Mouse (Mus musculus) heart, embryonic 15.5 days (tissue): ENCODE results near the gene Arhgef3. TPM values are rescaled to one million over a fixed set of nuclear protein-coding genes. Genes with fewer than 3 reads are reported as not detected.

Source experiments
- ATAC-seq: fragments of 200-750 bp; cut with Nextera tagmentation; replicated peaks from 2 replicates; pipeline ENCODE4 v1.8.0; 2017; ENCODE audit warnings: low read depth, moderate TSS enrichment; ENCODE audit not compliant: insufficient number of reproducible peaks, insufficient read depth, low FRiP score
- H3K27ac ChIP-seq: fragments of 300-500 bp; sonication (generic); 2 replicates; pipeline ENCODE4 v1.5.1; 2015; ENCODE audit warnings: mild to moderate bottlenecking, inconsistent platforms
- H3K27me3 ChIP-seq: fragments of 300-500 bp; sonication (generic); 2 replicates; pipeline ENCODE4 v1.6.1; 2015; ENCODE audit warnings: inconsistent platforms
- H3K36me3 ChIP-seq: fragments of 300-500 bp; sonication (generic); 2 replicates; pipeline ENCODE4 v1.6.1; 2015; ENCODE audit warnings: mild to moderate bottlenecking, inconsistent platforms
- H3K4me1 ChIP-seq: fragments of 300-500 bp; sonication (generic); replicated peaks from 2 replicates; pipeline ENCODE4 v1.6.1; 2015; ENCODE audit warnings: inconsistent platforms
- H3K4me2 ChIP-seq: fragments of 300-500 bp; sonication (generic); 2 replicates; pipeline ENCODE4 v1.6.1; 2015; ENCODE audit warnings: inconsistent platforms, mild to moderate bottlenecking, moderate library complexity
- H3K4me3 ChIP-seq: fragments of 300-500 bp; sonication (generic); 2 replicates; pipeline ENCODE4 v1.5.1; 2015; ENCODE audit warnings: mild to moderate bottlenecking, inconsistent platforms
- H3K9ac ChIP-seq: fragments of 300-500 bp; sonication (generic); 2 replicates; pipeline ENCODE4 v1.6.1; 2015; ENCODE audit warnings: mild to moderate bottlenecking, inconsistent platforms
- H3K9me3 ChIP-seq: fragments of 300-500 bp; sonication (generic); replicated peaks from 2 replicates; pipeline ENCODE4 v1.6.1; 2016; ENCODE audit warnings: inconsistent platforms
- WGBS: fragments of 180-500 bp; shearing (Covaris S2); methylation state at CpG from one replicate; pipeline ENCODE4 v1.1.7; 2015; ENCODE audit warnings: mixed read lengths; 5-methylcytosine and 5-hydroxymethylcytosine counted together
- polyA plus RNA-seq: library from polyadenylated mRNA; unstranded; fragments of >200 nt; fragmentation: Nextera tagmentation; extraction: Ambion mirVana; gene quantifications from 2 replicates; pipeline ENCODE4 v1.2.1, GENCODE M21; 2015

The Arhgef3 gene
- polyA plus RNA-seq, 1 experiment from 2014 or later, result 14.7 TPM

GRCm38 (mm10) chr14:27368619-27369018, 253.9 kb downstream of the Arhgef3 start:
- WGBS, result 36% methylated on average over 4 of the region's 4 CpGs
- H3K36me3 ChIP-seq, result no peaks in the 10 kb centered on the region
- no peaks in the 10 kb centered on the region for H3K27me3 ChIP-seq
- peaks cover 23% of the 10 kb centered on the region for H3K4me1 ChIP-seq
- H3K9ac ChIP-seq, result no peak overlapping the region
- H3K9me3 ChIP-seq, result no peaks in the 10 kb centered on the region
- H3K4me2 ChIP-seq, result peak overlapping the region; percentile 10; the same call in 1 of the 2 replicates
- H3K27ac ChIP-seq, result peak overlapping the region; percentile 80
- no peak for ATAC-seq
- H3K4me3 ChIP-seq, result no peak overlapping the region

DNA sequence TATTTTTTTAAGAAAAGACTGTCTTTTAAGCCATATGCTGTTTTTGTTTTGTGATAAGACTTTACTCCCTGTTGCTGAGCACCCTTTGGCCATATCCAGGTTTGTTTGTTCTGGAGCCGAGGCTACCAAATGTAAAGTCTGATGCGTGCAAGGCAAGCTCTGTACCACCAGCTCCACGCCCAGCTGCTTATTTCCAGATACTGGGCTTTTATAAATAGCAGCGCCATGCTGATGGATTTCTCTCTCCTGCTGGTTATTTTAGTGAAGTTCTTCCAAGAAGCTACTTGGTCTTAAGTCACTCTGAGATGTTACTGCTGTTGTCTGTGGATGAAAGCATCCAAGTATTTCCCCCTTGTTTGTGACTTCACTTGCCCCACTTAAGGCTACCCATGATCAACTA, 254.8 kb downstream of the Arhgef3 start:
- Histone ChIP-seq H3K4me3 (no peak overlapping the region), H3K9me3 (no peaks in the 10 kb centered on the region), H3K36me3 (no peaks in the 10 kb centered on the region), H3K4me2 (no peak overlapping the region), H3K27ac (peak overlapping the region; percentile 80; the same call in 1 of the 2 replicates), H3K9ac (no peak overlapping the region), H3K27me3 (no peaks in the 10 kb centered on the region), H3K4me1 (peaks cover 23% of the 10 kb centered on the region)
- 45% methylated on average over 4 of the region's 4 CpGs for WGBS
- ATAC-seq, result no peak

DNA sequence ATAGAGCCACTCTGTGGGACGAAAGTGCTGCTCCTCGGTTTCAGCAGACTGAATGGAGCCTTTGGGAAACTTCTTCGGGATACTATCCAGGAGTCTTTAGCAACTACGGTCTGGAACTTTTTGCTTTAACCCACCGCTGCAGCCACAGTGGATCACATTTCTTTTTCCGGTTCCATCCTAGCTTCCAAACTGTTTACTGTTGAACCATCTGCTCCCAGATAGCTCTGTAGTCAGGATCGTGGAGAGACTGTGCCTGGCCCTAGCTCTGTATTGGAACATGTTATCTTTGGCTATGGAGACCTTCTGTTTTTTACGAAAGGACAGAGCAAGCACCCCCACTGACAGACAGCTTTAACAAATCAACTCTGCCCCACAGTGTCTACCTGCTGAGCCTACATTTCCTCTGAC, 257.0 kb downstream of the Arhgef3 start:
- 55% methylated on average over 8 of the region's 8 CpGs for WGBS
- Histone ChIP-seq H3K4me2 (no peak overlapping the region), H3K9me3 (no peaks in the 10 kb centered on the region), H3K4me3 (no peak overlapping the region), H3K4me1 (peaks cover 23% of the 10 kb centered on the region), H3K27me3 (no peaks in the 10 kb centered on the region), H3K9ac (no peak overlapping the region), H3K27ac (peak overlapping the region; percentile 27), H3K36me3 (no peaks in the 10 kb centered on the region)
- ATAC-seq, result no peak

GRCm38 (mm10) chr14:27373498-27373897, 258.8 kb downstream of the Arhgef3 start:
- 83% methylated on average over 5 of the region's 5 CpGs for WGBS
- Histone ChIP-seq H3K27me3 (no peaks in the 10 kb centered on the region), H3K4me2 (no peak overlapping the region), H3K9ac (no peak overlapping the region), H3K9me3 (no peaks in the 10 kb centered on the region), H3K36me3 (no peaks in the 10 kb centered on the region), H3K4me3 (no peak overlapping the region), H3K27ac (no peak overlapping the region), H3K4me1 (peaks cover 16% of the 10 kb centered on the region)
- no peak for ATAC-seq

GRCm38 (mm10) chr14:27376115-27376648, 261.5 kb downstream of the Arhgef3 start:
- Histone ChIP-seq H3K27ac (no peak overlapping the region), H3K4me3 (no peak overlapping the region), H3K27me3 (no peaks in the 10 kb centered on the region), H3K9ac (no peak overlapping the region), H3K9me3 (no peaks in the 10 kb centered on the region), H3K4me1 (0 out of 2 replicates have a peak, but pooled peaks cover 5% of the 10 kb centered on the region), H3K4me2 (no peak overlapping the region), H3K36me3 (no peaks in the 10 kb centered on the region)
- WGBS, result 67% methylated on average over 5 of the region's 5 CpGs
- ATAC-seq, result no peak

- Histone ChIP-seq H3K9me3 (no peaks in the 10 kb centered on the region), H3K27ac (no peak overlapping the region), H3K9ac (no peak overlapping the region), H3K4me2 (no peak overlapping the region), H3K4me3 (no peak overlapping the region), H3K36me3 (no peaks in the 10 kb centered on the region), H3K4me1 (no peaks in the 10 kb centered on the region), H3K27me3 (no peaks in the 10 kb centered on the region)
- no peak for ATAC-seq
- WGBS, result 92% methylated on average over 7 of the region's 7 CpGs
These were observed 264.0 kb downstream of the Arhgef3 start for GRCm38 (mm10) chr14:27378669-27379068.

DNA sequence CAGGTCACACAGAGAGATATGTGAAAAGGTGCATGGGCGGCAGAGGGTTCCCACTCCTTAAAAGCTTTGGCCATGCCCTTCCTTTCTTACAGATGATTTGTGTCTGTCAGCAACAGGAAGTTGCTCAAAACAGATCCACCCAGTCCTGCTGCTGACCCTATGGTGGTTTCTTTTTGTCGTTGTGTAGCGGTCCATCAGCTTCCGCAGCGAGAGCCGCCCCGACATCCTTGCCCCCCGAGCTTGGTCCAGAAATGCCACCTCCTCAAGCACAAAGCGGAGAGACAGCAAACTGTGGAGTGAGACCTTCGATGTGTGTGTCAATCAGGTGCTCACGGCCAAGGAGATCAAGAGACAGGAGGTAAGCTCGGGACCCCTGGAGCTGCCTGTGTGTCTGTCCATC, 264.7 kb downstream of the Arhgef3 start:
- H3K4me2 ChIP-seq, result no peak overlapping the region
- H3K27me3 ChIP-seq, result no peaks in the 10 kb centered on the region
- H3K4me1 ChIP-seq, result no peaks in the 10 kb centered on the region
- H3K27ac ChIP-seq, result no peak overlapping the region
- no peak overlapping the region for H3K9ac ChIP-seq
- H3K36me3 ChIP-seq, result peaks cover 2% of the 10 kb centered on the region; the same call in 1 of the 2 replicates
- 71% methylated on average over 12 of the region's 12 CpGs for WGBS
- H3K4me3 ChIP-seq, result no peak overlapping the region
- H3K9me3 ChIP-seq, result no peaks in the 10 kb centered on the region
- no peak for ATAC-seq

GRCm38 (mm10) chr14:27381459-27381858, 266.8 kb downstream of the Arhgef3 start:
- H3K4me3 ChIP-seq, result no peak overlapping the region
- H3K27me3 ChIP-seq, result no peaks in the 10 kb centered on the region
- no peak for ATAC-seq
- 72% methylated on average over 7 of the region's 7 CpGs for WGBS
- no peaks in the 10 kb centered on the region for H3K9me3 ChIP-seq
- H3K27ac ChIP-seq, result no peak overlapping the region
- H3K4me1 ChIP-seq, result no peaks in the 10 kb centered on the region
- no peak overlapping the region for H3K9ac ChIP-seq
- H3K36me3 ChIP-seq, result peaks cover 5% of the 10 kb centered on the region; the same call in 1 of the 2 replicates
- no peak overlapping the region for H3K4me2 ChIP-seq

GRCm38 (mm10) chr14:27383321-27383830, 268.7 kb downstream of the Arhgef3 start:
- no peak for ATAC-seq
- no peaks in the 10 kb centered on the region for H3K4me1 ChIP-seq
- H3K9me3 ChIP-seq, result no peaks in the 10 kb centered on the region
- peaks cover 5% of the 10 kb centered on the region; the same call in 1 of the 2 replicates for H3K36me3 ChIP-seq
- no peak overlapping the region for H3K4me3 ChIP-seq
- no peak overlapping the region for H3K4me2 ChIP-seq
- no peak overlapping the region for H3K9ac ChIP-seq
- H3K27ac ChIP-seq, result no peak overlapping the region
- 78% methylated on average over 5 of the region's 5 CpGs for WGBS
- H3K27me3 ChIP-seq, result no peaks in the 10 kb centered on the region

DNA sequence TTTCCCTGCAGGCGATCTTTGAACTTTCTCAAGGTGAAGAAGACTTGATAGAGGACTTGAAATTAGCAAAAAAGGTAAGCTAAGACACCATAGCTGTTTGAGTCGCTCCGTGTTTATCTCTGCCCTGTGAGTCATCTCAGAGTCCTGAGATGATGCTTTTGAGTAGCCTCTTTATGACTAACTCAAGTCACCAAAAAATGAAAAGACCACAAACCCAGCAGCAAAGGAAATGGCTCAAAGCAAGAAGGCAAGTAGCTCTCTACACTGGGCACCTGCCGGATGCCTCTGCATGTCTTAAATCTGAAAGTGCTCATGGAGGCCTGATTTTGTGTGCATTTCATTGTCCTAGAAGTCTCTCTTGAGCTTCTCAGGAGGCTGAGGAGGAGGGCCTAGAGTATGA, 269.4 kb downstream of the Arhgef3 start:
- 91% methylated on average over 4 of the region's 4 CpGs for WGBS
- Histone ChIP-seq H3K4me3 (no peak overlapping the region), H3K9me3 (no peaks in the 10 kb centered on the region), H3K27ac (no peak overlapping the region), H3K9ac (no peak overlapping the region), H3K4me1 (no peaks in the 10 kb centered on the region), H3K36me3 (peaks cover 5% of the 10 kb centered on the region; the same call in 1 of the 2 replicates), H3K4me2 (no peak overlapping the region), H3K27me3 (no peaks in the 10 kb centered on the region)
- ATAC-seq, result no peak

- H3K4me2 ChIP-seq, result no peak overlapping the region
- H3K9me3 ChIP-seq, result no peaks in the 10 kb centered on the region
- H3K27me3 ChIP-seq, result no peaks in the 10 kb centered on the region
- H3K36me3 ChIP-seq, result peaks cover 5% of the 10 kb centered on the region; the same call in 1 of the 2 replicates
- no peak for ATAC-seq
- H3K4me1 ChIP-seq, result no peaks in the 10 kb centered on the region; the same call in 1 of the 2 replicates
- H3K9ac ChIP-seq, result no peak overlapping the region
- no peak overlapping the region for H3K4me3 ChIP-seq
- H3K27ac ChIP-seq, result peak overlapping the region; percentile 13; the same call in 1 of the 2 replicates
These were observed 273.9 kb downstream of the Arhgef3 start for GRCm38 (mm10) chr14:27388616-27389015.

- Histone ChIP-seq H3K27me3 (no peaks in the 10 kb centered on the region), H3K9me3 (no peaks in the 10 kb centered on the region), H3K9ac (no peak overlapping the region), H3K36me3 (no peaks in the 10 kb centered on the region), H3K4me1 (no peaks in the 10 kb centered on the region; the same call in 1 of the 2 replicates), H3K4me2 (no peak overlapping the region), H3K4me3 (no peak overlapping the region), H3K27ac (no peak overlapping the region)
- no peak for ATAC-seq
- WGBS, result 64% methylated on average over 2 of the region's 2 CpGs
These were observed 275.0 kb downstream of the Arhgef3 start for GRCm38 (mm10) chr14:27389722-27390121.
